Mouse (Mus musculus) intestine, postnatal 0 days (tissue): ENCODE data around the gene Hist1h4h. TPM values are rescaled to one million over a fixed set of nuclear protein-coding genes. Genes with fewer than 3 reads are reported as not detected.
"Not testable (repeated sequence)": the region's sequence is repeated elsewhere in the genome, so short reads cannot be mapped to it uniquely, and the experiment has no call there.

Experiments used
- ATAC-seq: fragments of 200-750 bp; cut with Nextera tagmentation; 2 replicates; pipeline ENCODE4 v1.8.0; 2017; ENCODE audit warnings: mild to moderate bottlenecking, moderate TSS enrichment, moderate library complexity
- H3K27ac ChIP-seq: fragments of 300-500 bp; sonication (generic); 2 replicates; pipeline ENCODE4 v1.5.1; 2014; ENCODE audit warnings: mild to moderate bottlenecking, low read depth, low read length, moderate library complexity
- H3K27me3 ChIP-seq: fragments of 300-500 bp; sonication (generic); replicated peaks from 2 replicates; pipeline ENCODE4 v1.6.1; 2014; ENCODE audit warnings: low read length, mixed read lengths; ENCODE audit not compliant: control insufficient read depth, insufficient read depth
- H3K36me3 ChIP-seq: fragments of 300-500 bp; sonication (generic); 2 replicates; pipeline ENCODE4 v1.6.1; 2014; ENCODE audit warnings: mild to moderate bottlenecking, moderate library complexity; ENCODE audit not compliant: control insufficient read depth, insufficient read depth
- H3K4me1 ChIP-seq: fragments of 300-500 bp; sonication (generic); replicated peaks from 2 replicates; pipeline ENCODE4 v1.6.1; 2014; ENCODE audit warnings: antibody characterized with exemption, low read length, mixed read lengths; ENCODE audit not compliant: control insufficient read depth, insufficient read depth
- H3K4me2 ChIP-seq: fragments of 300-500 bp; sonication (generic); replicated peaks from 2 replicates; pipeline ENCODE4 v1.6.1; 2014; ENCODE audit warnings: low read depth, mild to moderate bottlenecking, moderate library complexity
- H3K4me3 ChIP-seq: fragments of 300-500 bp; sonication (generic); 2 replicates; pipeline ENCODE4 v1.5.1; 2014; ENCODE audit warnings: low read depth, low read length
- H3K9ac ChIP-seq: fragments of 300-500 bp; sonication (generic); 2 replicates; pipeline ENCODE4 v1.6.1; 2014; ENCODE audit warnings: mild to moderate bottlenecking, low read depth, low read length
- H3K9me3 ChIP-seq: fragments of 300-500 bp; sonication (generic); 2 replicates; pipeline ENCODE4 v1.6.1; 2016; ENCODE audit warnings: mixed run types; ENCODE audit not compliant: control insufficient read depth
- CTCF ChIP-seq: sonication (generic); IDR thresholded peaks from 2 replicates; pipeline ENCODE4 v1.5.1; 2016; ENCODE audit warnings: low read depth, mild to moderate bottlenecking, control low read depth, antibody characterized with exemption, moderate library complexity
- WGBS: fragments of 180-500 bp; shearing (Covaris S2); extraction: QIAGEN DNeasy Blood & Tissue Kit; methylation state at CpG from one replicate; pipeline ENCODE4 v1.1.7; 2014; 5-methylcytosine and 5-hydroxymethylcytosine counted together
- microRNA-seq: library from miRNA; unstranded; fragments of <30 nt; microRNA quantifications from one replicate; pipeline ENCODE4, GENCODE M21; 2016
- polyA plus RNA-seq: library from polyadenylated mRNA; unstranded; fragments of >200 nt; fragmentation: Nextera tagmentation; extraction: Ambion mirVana; gene quantifications from 2 replicates; pipeline ENCODE4 v1.2.1, GENCODE M21; 2015

Hist1h4h gene
- polyA plus RNA-seq, 1 experiment from 2014 or later = 6.1 TPM

DNA sequence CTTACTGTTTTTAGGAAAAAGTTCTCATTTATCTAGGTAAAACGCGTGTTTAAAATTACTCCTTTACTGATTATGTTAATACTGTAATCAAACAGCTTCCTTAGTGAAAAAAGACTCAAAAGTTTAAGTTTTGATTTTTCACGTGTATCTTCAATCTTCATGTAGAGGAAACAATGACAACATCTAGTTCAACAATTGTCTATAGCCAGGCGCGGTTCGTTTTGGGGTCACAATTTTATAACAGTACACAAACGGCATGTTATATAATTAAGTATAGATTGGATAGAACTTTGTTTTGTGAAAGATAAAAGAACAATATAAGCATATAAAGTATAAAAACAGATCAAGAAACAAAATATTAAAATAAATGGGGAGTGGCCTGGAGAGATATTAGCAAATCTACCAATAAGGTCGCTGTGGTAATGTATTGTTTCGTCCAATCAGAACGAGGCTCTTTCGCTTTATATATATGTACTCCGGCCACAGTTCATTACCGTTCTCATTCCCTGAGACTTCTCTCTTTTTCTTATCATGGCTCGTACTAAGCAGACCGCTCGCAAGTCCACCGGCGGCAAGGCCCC lies 44.5 kb downstream of the Hist1h4h start, which contains the start of gene Hist1h3d:
TSS of gene Hist1h3d (plus strand) at position 493 of the 581 bp plus-strand sequence.
- Histone ChIP-seq H3K4me2 (peak within 1 kb of the TSS; percentile 67), H3K27me3 (no peaks in the 10 kb centered on the region), H3K4me3 (peak within 1 kb of the TSS; percentile 34), H3K9me3 (no peaks in the 10 kb centered on the region), H3K36me3 (no peaks in the 10 kb centered on the region), H3K4me1 (peaks cover 9% of the 10 kb centered on the region; the same call in 1 of the 2 replicates), H3K27ac (peak within 1 kb of the TSS; percentile 54; the same call in 1 of the 2 replicates), H3K9ac (peak within 1 kb of the TSS; percentile 46; the same call in 1 of the 2 replicates)
- no peak for TF ChIP-seq CTCF
- under 1% methylated on average over 18 of the region's 18 CpGs for WGBS
- ATAC-seq = peak; percentile 52

GRCm38 (mm10) chr13:23575864-23576313 lies 45.0 kb downstream of the Hist1h4h start:
- WGBS = 0% methylated on average over 9 of the region's 40 CpGs
- peak overlapping the region; percentile 46; the same call in 1 of the 2 replicates for H3K9ac ChIP-seq
- H3K27me3 ChIP-seq, ATAC-seq, H3K4me1 ChIP-seq, H3K36me3 ChIP-seq, H3K9me3 ChIP-seq: not testable (repeated sequence)
- H3K4me2 ChIP-seq = peak overlapping the region; percentile 67
- H3K27ac ChIP-seq = peak overlapping the region; percentile 54; the same call in 1 of the 2 replicates
- H3K4me3 ChIP-seq = peak overlapping the region; percentile 34

- no peak for TF ChIP-seq CTCF
- ATAC-seq = no peak
- H3K36me3 ChIP-seq = no peaks in the 10 kb centered on the region
- peak overlapping the region; percentile 67 for H3K4me2 ChIP-seq
- no peaks in the 10 kb centered on the region for H3K27me3 ChIP-seq
- 7% methylated on average over 7 of the region's 7 CpGs for WGBS
- peaks cover 9% of the 10 kb centered on the region; the same call in 1 of the 2 replicates for H3K4me1 ChIP-seq
- peak overlapping the region; percentile 9; the same call in 1 of the 2 replicates for H3K27ac ChIP-seq
- H3K9me3 ChIP-seq = no peaks in the 10 kb centered on the region
- peak overlapping the region; percentile 34 for H3K4me3 ChIP-seq
- H3K9ac ChIP-seq = peak overlapping the region; percentile 46; the same call in 1 of the 2 replicates
Measured at GRCm38 (mm10) chr13:23576351-23576881, 45.6 kb downstream of the Hist1h4h start.

- Histone ChIP-seq H3K27me3 (no peaks in the 10 kb centered on the region), H3K9ac (peak overlapping the region; percentile 46; the same call in 1 of the 2 replicates), H3K4me1 (peaks cover 9% of the 10 kb centered on the region; the same call in 1 of the 2 replicates), H3K36me3 (no peaks in the 10 kb centered on the region), H3K4me3 (peak overlapping the region; percentile 34), H3K4me2 (peak overlapping the region; percentile 67), H3K9me3 (no peaks in the 10 kb centered on the region), H3K27ac (peak overlapping the region; percentile 9; the same call in 1 of the 2 replicates)
- no peak for TF ChIP-seq CTCF
- WGBS = 35% methylated on average over 6 of the region's 6 CpGs
- no peak for ATAC-seq
Measured at GRCm38 (mm10) chr13:23576906-23577639, 46.2 kb downstream of the Hist1h4h start.

GRCm38 (mm10) chr13:23577835-23578234 lies 47.0 kb downstream of the Hist1h4h start:
- H3K9ac ChIP-seq = no peak overlapping the region
- TF ChIP-seq CTCF = no peak
- ATAC-seq = no peak
- no peak overlapping the region for H3K4me2 ChIP-seq
- no peaks in the 10 kb centered on the region for H3K27me3 ChIP-seq
- WGBS = 95% methylated on average over 1 of the region's 1 CpGs
- no peak overlapping the region for H3K27ac ChIP-seq
- no peak overlapping the region for H3K4me3 ChIP-seq
- H3K4me1 ChIP-seq = peaks cover 3% of the 10 kb centered on the region; the same call in 1 of the 2 replicates
- H3K36me3 ChIP-seq = no peaks in the 10 kb centered on the region
- H3K9me3 ChIP-seq = no peaks in the 10 kb centered on the region

Small RNA genes lying within 50 kb of the gene (microRNA-seq; reads per million reads assigned to microRNA genes)
- gene Gm44297 = not detected
- gene Gm44359 = not detected
- not detected for gene Gm44394
- not detected for gene n-TStga1

Other genes with a start within 250 kb of the Hist1h4h start
- gene Zfp322a, start 161.8 kb upstream of the Hist1h4h start, polyA plus RNA-seq = 15.6 and 17.2 TPM in 2 replicates
- gene Abt1, start 107.2 kb upstream of the Hist1h4h start, polyA plus RNA-seq = 5.1 and 5.6 TPM in 2 replicates
- gene Btn1a1, start 65.1 kb upstream of the Hist1h4h start, polyA plus RNA-seq = not detected in 2 replicates
- not detected in 2 replicates for gene Btn2a2, start 42.2 kb upstream of the Hist1h4h start, polyA plus RNA-seq
- gene Hist1h2af, start 2.9 kb downstream of the Hist1h4h start, polyA plus RNA-seq = 2.7 and 3.0 TPM in 2 replicates
- gene Hist1h3g, start 4.4 kb downstream of the Hist1h4h start, polyA plus RNA-seq = 1.2 and 2.1 TPM in 2 replicates
- 0.18 and 0.23 TPM in 2 replicates for gene Hist1h2bh, start 12.3 kb downstream of the Hist1h4h start, polyA plus RNA-seq
- 0.37 TPM in 1 of 2 replicates, not detected in the other for gene Hist1h3f, start 13.0 kb downstream of the Hist1h4h start, polyA plus RNA-seq
- 0.46 TPM in 1 of 2 replicates, not detected in the other for gene Hist1h4f, start 20.6 kb downstream of the Hist1h4h start, polyA plus RNA-seq
- gene Hist1h1d, start 22.2 kb downstream of the Hist1h4h start, polyA plus RNA-seq = 0.13 and 0.21 TPM in 2 replicates
- 2.2 and 2.4 TPM in 2 replicates for gene Hist1h3e, start 31.3 kb downstream of the Hist1h4h start, polyA plus RNA-seq
- 17.7 and 24.0 TPM in 2 replicates for gene Hist1h2ae, start 40.2 kb downstream of the Hist1h4h start, polyA plus RNA-seq
- gene Hist1h2bg, start 40.3 kb downstream of the Hist1h4h start, polyA plus RNA-seq = 3.1 and 4.4 TPM in 2 replicates
- 0.64 and 1.3 TPM in 2 replicates for gene Hist1h2bf, start 43.1 kb downstream of the Hist1h4h start, polyA plus RNA-seq
- 0.97 and 1.3 TPM in 2 replicates for gene Hist1h2ad, start 43.3 kb downstream of the Hist1h4h start, polyA plus RNA-seq
- 1.6 and 2.3 TPM in 2 replicates for gene Hist1h3d, start 44.7 kb downstream of the Hist1h4h start, polyA plus RNA-seq
- gene Hist1h4d, start 50.5 kb downstream of the Hist1h4h start, polyA plus RNA-seq = 34.7 and 35.3 TPM in 2 replicates
- 0.30 and 0.46 TPM in 2 replicates for gene Hist1h2be, start 90.1 kb downstream of the Hist1h4h start, polyA plus RNA-seq
- 6.8 and 6.9 TPM in 2 replicates for gene Hist1h1e, start 91.5 kb downstream of the Hist1h4h start, polyA plus RNA-seq
- gene Hist1h2ac, start 152.9 kb downstream of the Hist1h4h start, polyA plus RNA-seq = 0.46 TPM in 2 replicates
- 211 and 224 TPM in 2 replicates for gene Hist1h2bc, start 153.1 kb downstream of the Hist1h4h start, polyA plus RNA-seq
- gene Hist1h1t, start 164.8 kb downstream of the Hist1h4h start, polyA plus RNA-seq = not detected in 2 replicates
- gene Hist1h4c, start 167.4 kb downstream of the Hist1h4h start, polyA plus RNA-seq = 2.9 and 3.0 TPM in 2 replicates
- 12.5 TPM in 2 replicates for gene Hfe, start 179.8 kb downstream of the Hist1h4h start, polyA plus RNA-seq
- gene Hist1h1c, start 207.8 kb downstream of the Hist1h4h start, polyA plus RNA-seq = 105 and 107 TPM in 2 replicates
- 1.2 and 1.4 TPM in 2 replicates for gene Hist1h3c, start 214.6 kb downstream of the Hist1h4h start, polyA plus RNA-seq
- 0.37 and 0.48 TPM in 2 replicates for gene Hist1h2bb, start 215.7 kb downstream of the Hist1h4h start, polyA plus RNA-seq
- gene Hist1h2ab, start 220.1 kb downstream of the Hist1h4h start, polyA plus RNA-seq = 11.7 and 12.1 TPM in 2 replicates
- 1.3 and 1.5 TPM in 2 replicates for gene Hist1h3b, start 221.2 kb downstream of the Hist1h4h start, polyA plus RNA-seq
- 0.76 and 1.4 TPM in 2 replicates for gene Hist1h4b, start 226.0 kb downstream of the Hist1h4h start, polyA plus RNA-seq
- 0.43 TPM in 1 of 2 replicates, not detected in the other for gene Hist1h4a, start 230.2 kb downstream of the Hist1h4h start, polyA plus RNA-seq
- 4.1 and 4.5 TPM in 2 replicates for gene Hist1h3a, start 231.3 kb downstream of the Hist1h4h start, polyA plus RNA-seq
- gene Hist1h1a, start 232.6 kb downstream of the Hist1h4h start, polyA plus RNA-seq = 0.60 and 0.85 TPM in 2 replicates
- gene Trim38, start 238.9 kb downstream of the Hist1h4h start, polyA plus RNA-seq = 0.10 TPM in 1 of 2 replicates, not detected in the other